Mouse (Mus musculus) stomach, embryonic 14.5 days (tissue): Measurements from ENCODE around the gene Rarb. TPM values are rescaled to one million over a fixed set of nuclear protein-coding genes. Genes with fewer than 3 reads are reported as not detected.

Source experiments
- ATAC-seq: fragments of 200-750 bp; cut with Nextera tagmentation; 2 replicates; pipeline ENCODE4 v1.8.0; 2017; ENCODE audit warnings: low read depth, moderate TSS enrichment; ENCODE audit not compliant: insufficient number of reproducible peaks, insufficient read depth, low FRiP score
- H3K27ac ChIP-seq: fragments of 300-500 bp; sonication (generic); 2 replicates; pipeline ENCODE4 v1.5.1; 2014; ENCODE audit warnings: mild to moderate bottlenecking, low read length, moderate library complexity, mixed read lengths
- H3K27me3 ChIP-seq: fragments of 300-500 bp; sonication (generic); 2 replicates; pipeline ENCODE4 v1.6.1; 2014; ENCODE audit warnings: low read length, control low read depth, mixed read lengths; ENCODE audit not compliant: control insufficient read depth, insufficient read depth
- H3K36me3 ChIP-seq: fragments of 300-500 bp; sonication (generic); 2 replicates; pipeline ENCODE4 v1.6.1; 2014; ENCODE audit warnings: mild to moderate bottlenecking, control low read depth, low read length, moderate library complexity, mixed read lengths; ENCODE audit not compliant: control insufficient read depth, insufficient read depth
- H3K4me1 ChIP-seq: fragments of 300-500 bp; sonication (generic); 2 replicates; pipeline ENCODE4 v1.6.1; 2014; ENCODE audit warnings: low read length, control low read depth, mixed read lengths; ENCODE audit not compliant: control insufficient read depth, insufficient read depth
- H3K4me2 ChIP-seq: fragments of 300-500 bp; sonication (generic); replicated peaks from 2 replicates; pipeline ENCODE4 v1.6.1; 2014; ENCODE audit warnings: low read depth, low read length, control low read depth
- H3K4me3 ChIP-seq: fragments of 300-500 bp; sonication (generic); 2 replicates; pipeline ENCODE4 v1.5.1; 2014; ENCODE audit warnings: low read depth, low read length, control low read depth
- H3K9ac ChIP-seq: fragments of 300-500 bp; sonication (generic); replicated peaks from 2 replicates; pipeline ENCODE4 v1.6.1; 2014; ENCODE audit warnings: low read depth, mild to moderate bottlenecking, control low read depth, low read length, moderate library complexity, mixed read lengths
- H3K9me3 ChIP-seq: fragments of 300-500 bp; sonication (generic); 2 replicates; pipeline ENCODE4 v1.6.1; 2016; ENCODE audit warnings: low read depth, low read length, control low read depth; ENCODE audit not compliant: control insufficient read depth
- WGBS: fragments of 180-500 bp; shearing (Covaris S2); extraction: QIAGEN DNeasy Blood & Tissue Kit; methylation state at CpG from one replicate; pipeline ENCODE4 v1.1.7; 2014; 5-methylcytosine and 5-hydroxymethylcytosine counted together
- polyA plus RNA-seq: library from polyadenylated mRNA; unstranded; fragments of >200 nt; fragmentation: Nextera tagmentation; extraction: Ambion mirVana; gene quantifications from 2 replicates; pipeline ENCODE4 v1.2.1, GENCODE M21; 2014

The Rarb gene
- polyA plus RNA-seq, 1 experiment from 2014 or later: 48.5 TPM

DNA sequence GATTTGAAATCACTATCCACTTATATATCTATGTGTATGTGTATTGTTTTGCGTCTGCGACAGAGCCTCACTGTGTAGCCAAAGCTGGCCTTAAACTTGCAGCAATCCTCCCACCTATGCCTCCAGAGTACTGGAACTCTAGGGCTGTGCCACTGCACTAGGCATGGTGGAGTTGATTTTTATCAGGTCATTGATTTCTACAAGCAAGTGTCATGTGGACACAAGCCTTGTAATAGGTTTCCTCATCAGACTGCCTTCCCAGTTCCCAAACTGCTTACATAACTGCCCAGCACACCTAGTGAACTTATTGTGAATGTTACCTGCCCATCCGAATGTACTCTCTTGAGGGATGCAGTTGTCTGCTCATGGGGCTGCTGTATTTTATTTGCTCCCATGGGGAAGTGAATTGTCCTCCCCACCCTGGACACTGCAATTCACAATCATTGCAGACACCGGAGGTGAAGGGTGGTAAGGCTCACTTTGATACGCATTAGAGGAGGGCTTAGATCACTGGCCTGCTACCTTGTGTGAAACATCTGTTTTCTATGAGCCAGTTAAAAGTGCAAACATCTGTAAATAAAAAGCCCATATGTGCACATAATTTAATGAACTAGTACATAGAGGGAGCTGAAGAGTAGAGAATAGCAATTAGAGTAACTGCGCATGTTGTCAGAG is 257.3 kb downstream of the Rarb start:
- Histone ChIP-seq H3K36me3 (no peaks in the 10 kb centered on the region), H3K9ac (no peak overlapping the region), H3K4me3 (no peak overlapping the region), H3K27ac (no peak overlapping the region), H3K9me3 (no peaks in the 10 kb centered on the region), H3K4me2 (no peak overlapping the region), H3K27me3 (no peaks in the 10 kb centered on the region), H3K4me1 (peaks cover 19% of the 10 kb centered on the region; the same call in 1 of the 2 replicates)
- no peak for ATAC-seq
- WGBS: 83% methylated on average over 6 of the region's 6 CpGs

DNA sequence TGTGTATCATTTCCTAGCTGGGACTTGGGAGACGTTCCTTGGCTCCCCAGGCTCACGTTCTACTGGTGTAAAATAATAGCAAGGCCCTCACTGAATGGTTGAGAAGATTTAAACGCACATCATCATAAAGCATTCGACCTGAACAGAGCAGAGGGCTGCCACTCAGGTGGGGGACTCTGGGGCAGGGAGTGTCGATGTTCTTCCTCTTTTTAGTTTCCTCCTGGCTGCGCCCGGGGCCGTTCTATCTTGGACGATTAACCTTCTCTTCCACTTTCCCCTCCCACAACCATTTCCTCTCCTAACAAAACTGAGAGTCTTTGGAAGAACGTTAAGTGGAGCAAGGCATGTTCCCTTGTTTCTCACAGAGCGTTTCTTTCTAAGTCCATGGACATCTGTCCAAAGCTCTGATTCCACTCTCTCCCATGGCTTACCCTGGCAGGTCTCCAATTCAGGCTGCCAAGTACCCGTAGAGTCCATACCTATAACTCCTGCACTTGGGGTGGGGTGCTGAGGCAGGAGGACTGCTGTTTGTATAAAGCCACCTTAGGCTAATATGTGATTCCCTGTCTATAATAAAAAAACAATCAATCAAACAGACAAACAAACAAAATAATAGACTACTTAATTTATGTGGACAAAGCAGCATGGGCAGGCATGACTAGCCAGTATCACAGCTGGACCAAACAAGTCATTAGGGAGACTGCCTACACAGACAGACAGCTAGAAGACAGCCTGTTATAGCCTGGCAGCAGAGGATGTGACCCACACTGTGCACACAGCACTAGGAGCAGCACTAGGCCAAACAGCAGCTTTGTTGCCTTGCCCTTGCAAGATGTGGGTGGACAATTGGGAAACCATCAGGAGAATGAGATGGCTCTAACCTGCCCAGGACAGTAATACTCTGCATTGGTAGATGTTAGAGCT is 259.4 kb downstream of the Rarb start:
- Histone ChIP-seq H3K9ac (no peak overlapping the region), H3K27ac (no peak overlapping the region), H3K36me3 (no peaks in the 10 kb centered on the region), H3K4me2 (no peak overlapping the region), H3K9me3 (no peaks in the 10 kb centered on the region), H3K4me1 (peaks cover 31% of the 10 kb centered on the region), H3K27me3 (no peaks in the 10 kb centered on the region), H3K4me3 (no peak overlapping the region)
- no peak for ATAC-seq
- 63% methylated on average over 12 of the region's 12 CpGs for WGBS

- Histone ChIP-seq H3K27ac (no peak overlapping the region), H3K36me3 (no peaks in the 10 kb centered on the region), H3K9me3 (no peaks in the 10 kb centered on the region), H3K27me3 (no peaks in the 10 kb centered on the region), H3K4me1 (peaks cover 30% of the 10 kb centered on the region), H3K9ac (no peak overlapping the region), H3K4me2 (no peak overlapping the region), H3K4me3 (no peak overlapping the region)
- no peak for ATAC-seq
- 90% methylated on average over 2 of the region's 2 CpGs for WGBS
Observed at GRCm38 (mm10) chr14:16558033-16558432, 260.9 kb downstream of the Rarb start.

DNA sequence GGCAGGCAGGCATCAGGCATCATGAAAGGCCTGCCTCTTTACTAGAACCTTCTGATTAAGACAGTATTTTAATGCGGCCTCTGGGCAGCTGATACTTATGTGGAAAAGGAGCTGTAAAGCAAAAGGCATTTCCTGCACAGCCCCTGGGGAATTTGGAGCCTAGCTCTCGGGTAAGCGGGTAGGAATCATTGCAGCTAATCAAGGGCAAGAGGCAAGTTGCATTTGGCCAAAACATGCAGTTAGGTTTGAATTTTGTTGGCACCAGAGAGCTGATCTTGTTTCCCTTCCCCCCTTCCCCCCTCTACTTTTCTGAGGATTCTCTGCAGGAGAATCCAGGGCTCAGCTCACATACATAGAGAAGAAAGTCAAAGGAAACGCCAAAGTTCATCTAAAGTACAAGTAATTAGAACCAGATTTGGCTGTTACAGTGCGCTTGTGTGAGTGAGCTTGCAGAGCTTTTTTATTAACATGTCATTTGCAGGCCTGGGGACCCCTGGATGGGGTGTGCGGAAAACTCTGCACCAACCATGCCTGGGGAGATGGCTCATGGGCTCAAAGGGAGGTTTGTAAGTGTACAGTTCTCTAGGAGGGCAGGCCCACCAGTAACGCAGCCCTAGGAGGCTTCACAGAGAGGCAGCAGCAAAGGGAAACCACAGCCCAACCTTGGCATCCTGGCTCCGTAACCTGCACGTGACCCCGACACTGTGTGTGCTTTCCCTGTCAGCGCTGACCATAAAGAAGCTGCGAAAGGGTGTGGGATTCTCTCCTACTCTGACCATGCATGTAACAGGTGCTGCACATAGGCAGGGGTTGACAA is 264.1 kb downstream of the Rarb start:
- no peak overlapping the region for H3K9ac ChIP-seq
- no peaks in the 10 kb centered on the region for H3K9me3 ChIP-seq
- 36% methylated on average over 12 of the region's 12 CpGs for WGBS
- no peak overlapping the region for H3K4me2 ChIP-seq
- no peaks in the 10 kb centered on the region for H3K27me3 ChIP-seq
- ATAC-seq: peak; percentile 26; the same call in 1 of the 2 replicates
- H3K4me1 ChIP-seq: peaks cover 23% of the 10 kb centered on the region
- H3K36me3 ChIP-seq: no peaks in the 10 kb centered on the region
- peak overlapping the region; percentile 4; the same call in 1 of the 2 replicates for H3K27ac ChIP-seq
- H3K4me3 ChIP-seq: no peak overlapping the region

DNA sequence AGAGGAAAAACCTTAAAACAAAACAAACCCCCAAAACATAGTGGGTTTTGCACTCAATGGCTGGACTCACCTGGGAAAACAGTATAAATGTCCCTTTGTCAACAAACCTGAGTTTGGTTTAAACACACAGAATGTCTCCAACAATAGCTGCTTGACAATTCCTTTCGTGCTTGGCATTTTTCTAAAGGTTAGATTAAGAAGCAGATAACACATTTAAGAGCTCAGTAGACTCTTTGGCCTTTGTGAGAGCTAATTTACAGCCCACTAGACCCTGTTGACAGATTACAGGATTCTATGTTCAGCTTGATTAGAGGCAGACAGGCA is 264.7 kb downstream of the Rarb start:
- 48% methylated on average over 1 of the region's 1 CpGs for WGBS
- Histone ChIP-seq H3K4me3 (no peak overlapping the region), H3K27me3 (no peaks in the 10 kb centered on the region), H3K36me3 (no peaks in the 10 kb centered on the region), H3K4me1 (peaks cover 20% of the 10 kb centered on the region), H3K9me3 (no peaks in the 10 kb centered on the region), H3K27ac (peak overlapping the region; percentile 4; the same call in 1 of the 2 replicates), H3K4me2 (no peak overlapping the region), H3K9ac (no peak overlapping the region)
- no peak for ATAC-seq

DNA sequence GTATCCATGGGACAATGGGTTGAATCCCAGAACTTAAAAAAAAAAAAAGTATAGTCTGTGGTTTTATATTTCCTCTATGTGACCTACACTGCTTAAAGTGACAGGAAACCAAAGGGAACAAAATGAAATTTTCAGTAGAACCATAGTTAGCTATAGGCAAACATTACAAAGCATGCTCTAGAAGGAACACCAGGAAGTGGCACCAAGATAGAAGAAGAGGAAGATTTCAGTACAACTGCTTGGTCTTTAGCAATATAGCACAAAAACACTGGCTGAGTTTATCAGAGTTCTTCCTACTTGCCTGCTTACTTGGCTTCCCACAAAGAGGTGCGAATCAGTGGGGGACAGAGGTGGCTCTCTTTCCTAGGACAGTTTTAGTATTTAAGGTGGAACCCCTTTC is 266.7 kb downstream of the Rarb start:
- H3K9ac ChIP-seq: no peak overlapping the region
- no peak overlapping the region for H3K4me3 ChIP-seq
- ATAC-seq: no peak
- no peak overlapping the region for H3K4me2 ChIP-seq
- peaks cover 16% of the 10 kb centered on the region for H3K4me1 ChIP-seq
- H3K27me3 ChIP-seq: no peaks in the 10 kb centered on the region
- no peaks in the 10 kb centered on the region for H3K9me3 ChIP-seq
- peaks cover 3% of the 10 kb centered on the region; the same call in 1 of the 2 replicates for H3K36me3 ChIP-seq
- no peak overlapping the region for H3K27ac ChIP-seq
- WGBS: 78% methylated on average over 1 of the region's 1 CpGs

DNA sequence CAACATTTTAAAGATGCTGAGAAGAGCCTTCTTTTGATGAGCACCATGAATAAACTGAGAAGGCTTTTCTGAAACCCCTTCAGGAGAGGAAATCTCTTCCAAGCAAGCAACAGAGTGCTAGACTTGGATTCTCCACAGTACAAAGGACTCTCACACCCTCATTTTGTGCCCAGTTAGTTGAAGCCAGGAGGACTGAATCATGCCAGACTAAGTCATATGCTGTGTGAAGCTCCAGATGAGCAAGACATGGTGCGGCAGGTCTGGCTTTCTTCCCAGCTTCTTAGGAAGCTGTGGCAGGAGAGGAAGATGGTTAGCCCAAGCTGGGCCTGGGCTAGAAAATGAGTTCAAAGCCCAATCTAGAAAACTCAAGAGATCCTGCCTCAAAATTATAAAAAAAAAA is 267.1 kb downstream of the Rarb start:
- H3K4me2 ChIP-seq: no peak overlapping the region

DNA sequence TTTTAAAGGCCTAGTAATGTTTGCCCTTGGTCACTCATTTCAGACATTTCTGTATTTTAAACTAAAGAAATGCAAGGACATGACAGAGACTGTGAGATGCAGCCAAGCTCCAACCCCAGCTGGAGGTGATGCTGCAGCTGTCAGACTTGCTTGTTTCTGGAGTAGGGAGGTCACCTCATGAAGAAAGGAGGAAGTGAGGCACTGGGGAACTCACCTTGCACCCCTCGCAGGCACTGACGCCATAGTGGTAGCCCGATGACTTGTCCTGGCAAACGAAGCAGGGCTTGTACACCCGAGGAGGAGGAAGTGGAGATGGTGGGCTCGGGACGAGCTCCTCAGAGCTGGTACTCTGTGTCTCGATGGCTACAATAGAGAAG is 270.8 kb downstream of the Rarb start:
- H3K9me3 ChIP-seq: no peaks in the 10 kb centered on the region
- 78% methylated on average over 8 of the region's 8 CpGs for WGBS
- no peak overlapping the region for H3K4me3 ChIP-seq
- ATAC-seq: 0 out of 2 replicates have a peak, but pooled peaks have one; percentile 6
- no peak overlapping the region for H3K9ac ChIP-seq
- no peaks in the 10 kb centered on the region for H3K4me1 ChIP-seq
- no peak overlapping the region for H3K27ac ChIP-seq
- peaks cover 15% of the 10 kb centered on the region; the same call in 1 of the 2 replicates for H3K36me3 ChIP-seq
- no peak overlapping the region for H3K4me2 ChIP-seq
- no peaks in the 10 kb centered on the region for H3K27me3 ChIP-seq

More for the DNA sequence above, 267.1 kb downstream of the Rarb start:
- ATAC-seq: no peak
- H3K9me3 ChIP-seq: no peaks in the 10 kb centered on the region
- 88% methylated on average over 1 of the region's 1 CpGs for WGBS
- no peak overlapping the region for H3K9ac ChIP-seq
- peaks cover 7% of the 10 kb centered on the region; the same call in 1 of the 2 replicates for H3K36me3 ChIP-seq
- H3K27ac ChIP-seq: no peak overlapping the region
- H3K4me3 ChIP-seq: no peak overlapping the region
- peaks cover 14% of the 10 kb centered on the region for H3K4me1 ChIP-seq
- H3K27me3 ChIP-seq: no peaks in the 10 kb centered on the region
